Mouse (Mus musculus) heart, adult 9 months (tissue): ENCODE measurements around the gene Zfp768.

Source experiments
- DNase-seq, 2 experiments: peaks; one replicate each; pipeline ENCODE4 v3.0.0; 2022; ENCODE audit warnings: low spot score in 2 of 2

Zfp768 gene

GRCm38 (mm10) chr7:127297586-127298193, 47.7 kb downstream of the Zfp768 start:
- no peak for DNase-seq

- DNase-seq, result no peak
Measured at GRCm38 (mm10) chr7:127296786-127297555, 48.4 kb downstream of the Zfp768 start.

- DNase-seq, result no peak
Measured at GRCm38 (mm10) chr7:127296098-127296497, 49.3 kb downstream of the Zfp768 start, which contains the start of gene Itgal. Gene Itgal, plus strand, starts transcription at chr7:127296260.
